Mouse (Mus musculus) stomach, postnatal 0 days (tissue): ENCODE results near the gene Cntnap2.

Source experiments
- CTCF ChIP-seq: IDR thresholded peaks from 2 replicates; pipeline ENCODE4 v1.5.1; 2016; ENCODE audit warnings: antibody characterized with exemption, low read depth, mild to moderate bottlenecking, moderate library complexity
- EP300 ChIP-seq: optimal IDR thresholded peaks from 2 replicates; pipeline ENCODE3; 2016; ENCODE audit warnings: antibody characterized with exemption

- TF ChIP-seq CTCF (no peak), EP300 (no peak)
Measured at GRCm38 (mm10) chr6:47200671-47201070, 2141.5 kb downstream of the Cntnap2 start.
